Mouse (Mus musculus) bone marrow macrophage, adult 2 months (primary cell): ENCODE data around the gene Fbxo42.

Experiments
- CTCF ChIP-seq: IDR thresholded peaks from 2 replicates; pipeline ENCODE4 v1.5.1; 2012; ENCODE audit warnings: low read depth, mild to moderate bottlenecking, low read length, moderate library complexity
- POLR2A ChIP-seq: IDR thresholded peaks from 2 replicates; pipeline ENCODE4 v1.6.1; 2012; ENCODE audit warnings: mild to moderate bottlenecking, low read depth, low read length, borderline replicate concordance

DNA sequence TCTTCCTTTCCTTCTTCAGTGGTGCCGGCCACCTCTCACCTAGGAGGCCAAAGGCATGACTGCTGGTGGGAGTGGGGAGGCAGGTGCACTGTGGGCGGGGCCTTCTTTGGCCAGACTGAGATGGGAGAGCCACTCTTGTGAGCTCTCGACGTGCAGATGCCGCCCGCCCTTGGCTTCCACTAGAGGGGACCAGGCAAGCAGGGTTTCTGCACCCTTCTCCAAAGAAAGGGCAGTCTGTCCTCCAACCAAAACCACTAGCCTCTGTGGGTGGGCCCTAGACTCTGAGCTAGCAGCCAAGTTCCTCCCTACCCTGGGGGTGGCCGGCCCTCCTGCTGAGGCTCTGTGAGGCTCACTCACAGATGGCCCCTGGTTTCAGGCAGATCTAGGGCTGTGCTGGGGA lies 33.9 kb upstream of the Fbxo42 start:
- TF ChIP-seq POLR2A (no peak), CTCF (no peak)
